In the genomic region with DNA sequence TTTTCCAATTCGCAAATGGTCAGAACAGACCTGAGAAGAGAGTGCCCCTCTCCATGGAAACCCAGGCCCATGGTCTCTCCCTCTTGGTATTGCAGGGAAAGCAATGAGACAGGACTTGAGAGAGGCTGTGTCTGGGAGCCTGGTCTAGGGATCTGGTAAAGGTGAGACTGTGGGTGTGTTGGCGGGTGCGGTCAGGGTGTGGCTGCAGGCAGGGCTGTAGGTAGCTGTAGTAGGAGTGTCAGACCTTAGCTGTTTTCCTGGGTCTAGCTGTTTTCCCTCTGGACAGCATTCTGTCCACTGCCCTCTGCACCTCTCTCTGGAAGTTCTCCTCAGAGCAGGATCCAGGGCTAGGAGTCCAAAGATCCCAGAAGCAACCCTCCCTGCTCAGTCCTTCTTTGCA, we compare ENCODE assay signal across 21 mouse cellular contexts.
A peak's percentile ranks its signal among the peaks of the same experiment; 100 is the strongest.
DNase-seq lines count a peak whose midpoint lies in the region; ATAC-seq lines count a peak whose summit lies in the region.
"Had no signal": no experiment of that assay in that cellular context is flagged by ENCODE, and none has a peak within 500 bp of the region (broad histone marks: within the 10 kb centered on the region; RNA-seq: fewer than 3 reads in every experiment).

No protein-coding gene starts in this region.

- peaks cover 57% of the 10 kb centered on the region for H3K36me3 ChIP-seq in neural tube, embryonic 13.5 days
- peaks cover 9% of the 10 kb centered on the region; the same call in 1 of the 2 replicates for H3K36me3 ChIP-seq in neural tube, embryonic 15.5 days
- H3K36me3 ChIP-seq in stomach, embryonic 16.5 days (ENCODE audit: control insufficient read depth, insufficient read depth, low read length): no peaks in the 10 kb centered on the region

- 0 out of 2 replicates have a peak overlapping the region, but pooled peaks have one; percentile 52 for H3K27ac ChIP-seq in neural tube, embryonic 13.5 days (replicated peaks)
- H3K27ac ChIP-seq in neural tube, embryonic 15.5 days (replicated peaks): 0 out of 2 replicates have a peak overlapping the region, but pooled peaks have one; percentile 13
- H3K27ac ChIP-seq in stomach, embryonic 16.5 days (ENCODE audit: low read length): no peak overlapping the region; the same call in 1 of the 2 replicates
- H3K27ac ChIP-seq: embryonic facial prominence, embryonic 12.5 days; forebrain, embryonic 13.5 days; forebrain, embryonic 15.5 days had no signal

- ATAC-seq in neural tube, embryonic 13.5 days (ENCODE audit: low read depth): no peak
- no peak for ATAC-seq in neural tube, embryonic 15.5 days (ENCODE audit: low FRiP score)
- peak; percentile 57; the same call in 1 of the 2 replicates for ATAC-seq in stomach, embryonic 16.5 days (ENCODE audit: insufficient read depth, low FRiP score)
- ATAC-seq: forebrain, embryonic 13.5 days; forebrain, embryonic 15.5 days had no signal

- H3K27me3 ChIP-seq in neural tube, embryonic 13.5 days: no peaks in the 10 kb centered on the region
- H3K27me3 ChIP-seq in neural tube, embryonic 15.5 days (replicated peaks): no peaks in the 10 kb centered on the region
- no peaks in the 10 kb centered on the region for H3K27me3 ChIP-seq in stomach, embryonic 16.5 days (ENCODE audit: control insufficient read depth, insufficient read depth, low read length)
- H3K27me3 ChIP-seq: embryonic facial prominence, embryonic 12.5 days; forebrain, embryonic 13.5 days; forebrain, embryonic 15.5 days had no signal

- no peak overlapping the region for H3K9ac ChIP-seq in neural tube, embryonic 13.5 days
- H3K9ac ChIP-seq in neural tube, embryonic 15.5 days (replicated peaks): no peak overlapping the region
- no peak overlapping the region for H3K9ac ChIP-seq in stomach, embryonic 16.5 days (ENCODE audit: low read length)
- H3K9ac ChIP-seq: embryonic facial prominence, embryonic 12.5 days; forebrain, embryonic 13.5 days; forebrain, embryonic 15.5 days had no signal

- no peak overlapping the region for H3K4me3 ChIP-seq in neural tube, embryonic 13.5 days
- no peak overlapping the region for H3K4me3 ChIP-seq in neural tube, embryonic 15.5 days (replicated peaks)
- H3K4me3 ChIP-seq in stomach, embryonic 16.5 days (replicated peaks; ENCODE audit: low read length): no peak overlapping the region
- H3K4me3 ChIP-seq: embryonic facial prominence, embryonic 10.5 days; embryonic facial prominence, embryonic 12.5 days; forebrain, embryonic 13.5 days; forebrain, embryonic 15.5 days had no signal

- H3K4me2 ChIP-seq in neural tube, embryonic 13.5 days: no peak overlapping the region
- H3K4me2 ChIP-seq in neural tube, embryonic 15.5 days: no peak overlapping the region
- H3K4me2 ChIP-seq in stomach, embryonic 16.5 days (ENCODE audit: low read depth, low read length): no peak overlapping the region
- H3K4me2 ChIP-seq: embryonic facial prominence, embryonic 12.5 days; forebrain, embryonic 13.5 days; forebrain, embryonic 15.5 days had no signal

- 93% methylated on average over 3 of the region's 3 CpGs for WGBS in neural tube, embryonic 13.5 days
- WGBS in neural tube, embryonic 15.5 days: 88% methylated on average over 3 of the region's 3 CpGs
- WGBS in stomach, embryonic 16.5 days: 88% methylated on average over 3 of the region's 3 CpGs

- no peaks in the 10 kb centered on the region for H3K9me3 ChIP-seq in neural tube, embryonic 13.5 days
- H3K9me3 ChIP-seq in neural tube, embryonic 15.5 days (replicated peaks): no peaks in the 10 kb centered on the region
- H3K9me3 ChIP-seq in stomach, embryonic 16.5 days (replicated peaks; ENCODE audit: control insufficient read depth, low read length): no peaks in the 10 kb centered on the region
- H3K9me3 ChIP-seq: embryonic facial prominence, embryonic 10.5 days; embryonic facial prominence, embryonic 12.5 days; forebrain, embryonic 13.5 days; forebrain, embryonic 15.5 days had no signal

- no peaks in the 10 kb centered on the region for H3K4me1 ChIP-seq in neural tube, embryonic 13.5 days (replicated peaks)
- H3K4me1 ChIP-seq in neural tube, embryonic 15.5 days: peaks cover 6% of the 10 kb centered on the region; the same call in 1 of the 2 replicates
- no peaks in the 10 kb centered on the region for H3K4me1 ChIP-seq in stomach, embryonic 16.5 days (ENCODE audit: control insufficient read depth, insufficient read depth, low read length)
- H3K4me1 ChIP-seq: embryonic facial prominence, embryonic 12.5 days; forebrain, embryonic 13.5 days; forebrain, embryonic 15.5 days had no signal

- DNase-seq in neural tube, embryonic 10.5 days (ENCODE audit: extremely low spot score, low spot score): no peak
- no peak for DNase-seq in ovary, postnatal 10 days (ENCODE audit: low spot score)
- no peak for DNase-seq in urinary bladder, postnatal 25 days (ENCODE audit: low spot score)
- DNase-seq in embryo, embryonic 9.5 days (ENCODE audit: extremely low spot score): no peak
- DNase-seq: adrenal gland, adult 2 months; adrenal gland, postnatal 10 days; adrenal gland, postnatal 25 days; cerebellum, adult 11 months; cerebellum, adult 18-20 months; cerebellum, adult 8-10 months; cerebellum, adult 9-11 months; cerebellum, postnatal 14 days; cerebellum, postnatal 36 days; embryo, embryonic 11 days had no signal
